Mouse (Mus musculus) bone marrow macrophage, adult 2 months (primary cell): ENCODE data around the gene Mael.

Source experiments
- CTCF ChIP-seq: IDR thresholded peaks from 2 replicates; pipeline ENCODE4 v1.5.1; 2012; ENCODE audit warnings: low read depth, mild to moderate bottlenecking, low read length, moderate library complexity
- POLR2A ChIP-seq: IDR thresholded peaks from 2 replicates; pipeline ENCODE4 v1.6.1; 2012; ENCODE audit warnings: mild to moderate bottlenecking, low read depth, low read length, borderline replicate concordance

GRCm38 (mm10) chr1:166153351-166154120 lies 85.0 kb downstream of the Mael start:
- TF ChIP-seq CTCF = peak; percentile 69
- no peak for TF ChIP-seq POLR2A
